Mouse (Mus musculus) natural killer cell, adult 2 months (primary cell): ENCODE measurements around the gene Edem1.

Experiments used
- DNase-seq, 2 experiments: peaks; one replicate each; pipeline ENCODE4 v3.0.0; 2022; ENCODE audit warnings: low spot score in 2 of 2

The Edem1 gene

GRCm38 (mm10) chr6:108828234-108828868 is at the start of gene Edem1:
Edem1 (plus strand) TSS chr6:108828641.
- DNase-seq, result peak; percentile 94 to 97

GRCm38 (mm10) chr6:108781865-108782264 is 46.6 kb upstream of the Edem1 start:
- DNase-seq, result peak in 1 of 2 experiments; percentile 47

DNA sequence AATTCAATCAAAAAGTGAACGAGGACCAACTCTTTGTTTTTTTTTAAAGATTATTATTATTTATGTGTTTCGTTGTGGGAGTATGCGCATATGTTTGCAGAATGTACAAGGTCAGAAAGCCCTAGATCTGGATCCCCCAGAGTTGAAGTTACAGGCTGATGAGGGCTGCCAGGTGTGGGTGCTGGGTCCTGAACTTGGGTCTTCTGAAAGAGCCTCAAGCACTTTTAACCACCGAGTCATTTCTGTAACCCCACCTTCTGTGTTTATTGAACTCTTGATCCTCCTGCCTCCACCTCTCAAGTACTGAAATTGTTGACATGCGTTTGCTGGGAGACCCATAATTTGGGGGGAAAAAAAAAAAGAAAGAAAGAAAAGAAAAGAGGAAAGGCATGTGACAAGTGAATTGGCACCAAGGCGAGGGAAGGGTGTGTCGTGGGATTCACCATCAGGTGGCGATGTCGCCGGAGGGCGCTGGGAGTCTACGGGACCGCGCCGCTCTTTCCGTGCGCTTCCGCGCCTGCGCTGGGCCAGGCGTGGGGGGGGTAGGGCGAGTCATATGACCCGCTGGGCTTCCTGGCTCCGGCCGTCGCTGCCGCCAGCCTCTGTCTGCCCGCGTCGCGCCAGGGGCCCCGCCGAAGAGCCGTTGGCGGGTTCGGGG is 45.8 kb upstream of the Edem1 start, which contains the start of gene Arl8b:
TSS of gene Arl8b (plus strand) at position 574 of the 658 bp plus-strand sequence.
- DNase-seq, result peak; percentile 92 to 95

DNA sequence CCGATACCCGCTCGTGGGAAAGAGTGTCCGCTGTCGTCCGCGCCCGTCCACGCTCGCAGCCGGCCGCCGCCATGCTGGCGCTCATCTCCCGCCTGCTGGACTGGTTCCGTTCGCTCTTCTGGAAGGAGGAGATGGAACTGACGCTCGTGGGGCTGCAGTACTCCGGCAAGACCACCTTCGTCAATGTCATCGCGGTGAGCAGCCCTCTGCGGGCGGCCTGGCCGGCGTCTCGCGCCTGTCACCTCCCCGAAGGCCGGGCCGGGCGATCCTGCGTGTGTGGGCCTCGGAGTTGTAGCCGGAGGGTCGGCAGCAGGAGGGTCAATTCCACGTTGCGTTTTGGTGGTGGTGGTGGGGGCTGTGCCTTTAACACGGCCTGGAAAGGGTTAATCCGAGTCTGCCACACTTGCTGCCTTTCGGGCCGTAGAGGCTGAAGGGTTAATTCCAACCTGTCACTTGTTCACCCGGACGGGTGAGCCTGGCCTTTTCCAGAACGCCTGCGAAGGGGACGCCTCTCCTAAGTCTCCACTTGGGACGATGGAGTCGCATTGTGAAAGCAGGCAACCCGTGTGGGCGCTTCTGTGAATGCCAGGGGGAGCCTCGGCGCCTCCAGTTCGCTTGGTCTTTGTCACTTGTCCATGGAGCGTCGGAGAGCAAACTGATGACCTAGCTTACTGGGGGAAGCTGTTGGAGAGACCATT is 45.1 kb upstream of the Edem1 start:
- DNase-seq, result no peak

DNA sequence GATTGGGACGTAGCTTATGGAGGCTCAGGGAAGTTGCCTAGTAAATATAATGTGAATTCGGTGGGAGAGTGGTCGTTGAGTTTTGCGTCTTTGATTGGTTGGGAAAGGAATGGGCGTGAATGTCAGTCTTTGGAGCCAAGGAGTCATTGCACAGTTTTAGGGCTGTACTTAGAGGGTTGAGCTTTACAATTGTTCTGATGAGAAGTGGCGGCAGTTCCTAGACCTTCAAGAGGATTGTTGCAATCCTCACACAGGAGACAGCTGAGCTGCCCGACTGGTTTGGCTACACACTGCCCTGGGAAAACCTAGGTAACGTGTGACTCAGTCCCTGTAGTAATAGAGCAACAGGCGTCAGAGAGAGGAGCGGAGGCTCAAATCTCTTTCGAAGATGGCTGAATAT is 44.4 kb upstream of the Edem1 start:
- no peak for DNase-seq

GRCm38 (mm10) chr6:108784796-108785195 is 43.6 kb upstream of the Edem1 start:
- DNase-seq, result peak; percentile 14 to 16

DNA sequence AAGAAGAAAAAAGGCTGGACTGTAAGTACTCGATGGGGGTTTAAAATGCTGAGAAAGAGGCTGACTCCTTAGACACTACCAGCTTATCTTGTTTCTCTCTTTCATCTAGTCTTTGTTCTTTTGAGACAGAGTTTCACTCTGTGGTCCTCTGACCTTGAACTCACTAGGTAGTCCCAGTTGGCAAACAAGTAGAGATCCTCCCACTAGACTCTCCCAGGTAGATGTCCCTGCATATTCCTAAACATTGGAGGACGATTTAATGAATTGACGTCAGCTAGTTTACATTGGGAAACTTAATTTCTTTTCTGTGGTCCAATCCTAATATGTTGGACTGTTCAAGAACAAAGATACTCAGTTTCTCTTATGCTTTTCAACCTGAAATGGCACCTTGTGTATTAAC is 42.9 kb upstream of the Edem1 start:
- DNase-seq, result no peak

DNA sequence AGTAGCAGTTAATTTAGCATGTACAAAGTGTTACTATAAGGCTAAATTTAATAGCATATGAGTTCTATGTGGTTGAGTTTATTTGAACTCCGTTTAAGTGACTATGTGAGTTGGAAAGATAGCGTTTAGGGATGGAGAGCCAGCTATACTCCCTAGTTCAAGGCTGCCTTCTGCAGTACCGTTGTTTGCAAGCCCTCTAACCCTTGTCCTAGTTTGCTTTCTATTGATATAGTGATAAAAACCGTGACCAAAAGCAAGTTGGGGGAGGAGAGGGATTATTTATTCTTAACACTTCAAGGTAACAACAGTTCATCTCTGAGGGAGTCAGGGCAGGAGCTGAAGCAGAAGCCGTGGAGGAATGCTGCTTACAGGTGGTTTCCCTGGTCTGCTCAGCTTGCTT is 36.9 kb upstream of the Edem1 start:
- no peak for DNase-seq

- DNase-seq, result no peak
Measured at GRCm38 (mm10) chr6:108795912-108796311, 32.5 kb upstream of the Edem1 start.

GRCm38 (mm10) chr6:108796706-108797105 is 31.7 kb upstream of the Edem1 start:
- DNase-seq, result no peak

GRCm38 (mm10) chr6:108805194-108805593 is 23.2 kb upstream of the Edem1 start:
- DNase-seq, result no peak

- DNase-seq, result no peak
Measured at GRCm38 (mm10) chr6:108805871-108806270, 22.6 kb upstream of the Edem1 start.

DNA sequence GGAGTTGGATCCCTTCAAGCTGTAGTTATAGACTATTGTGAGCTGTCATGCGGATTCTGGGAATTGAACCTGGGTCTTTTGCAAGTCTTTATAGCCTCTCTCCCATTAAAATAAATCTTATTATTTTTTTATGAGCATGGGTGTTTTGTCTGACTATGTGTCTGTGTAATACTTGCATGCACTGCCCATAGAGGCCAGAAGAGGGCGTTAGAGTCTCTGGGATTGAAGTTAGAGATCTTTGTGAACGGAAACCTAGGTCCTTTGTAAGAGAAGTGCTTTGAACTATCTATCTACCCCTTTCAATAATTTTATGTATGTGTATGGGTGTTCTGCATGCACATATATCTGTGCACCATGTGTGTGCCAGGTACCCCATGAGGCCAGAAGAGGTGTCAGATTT is 21.0 kb upstream of the Edem1 start:
- DNase-seq, result peak in 1 of 2 experiments; percentile 43

DNA sequence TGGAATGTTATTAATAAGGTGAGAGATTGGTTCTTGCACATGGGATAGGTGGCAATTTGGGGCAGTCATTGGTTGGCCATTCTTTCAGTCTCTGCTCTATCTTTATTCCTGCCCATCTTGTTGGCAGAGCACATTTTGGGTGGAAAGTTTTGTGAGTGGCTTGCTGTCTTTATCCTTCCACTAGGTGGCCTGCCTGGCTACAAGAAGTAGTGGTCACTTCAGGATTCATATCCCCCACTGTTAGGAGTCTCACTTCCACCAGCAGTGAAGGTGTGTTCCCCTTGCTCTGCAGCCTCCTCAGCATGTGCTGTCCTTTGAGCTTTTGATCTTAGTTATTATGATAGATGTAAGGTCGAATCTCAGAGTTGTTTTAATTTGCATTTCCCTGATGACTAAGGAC is 19.7 kb upstream of the Edem1 start:
- DNase-seq, result no peak

- DNase-seq, result no peak
Measured at GRCm38 (mm10) chr6:108810237-108810636, 18.2 kb upstream of the Edem1 start.

GRCm38 (mm10) chr6:108812134-108812533 is 16.3 kb upstream of the Edem1 start:
- DNase-seq, result no peak

DNA sequence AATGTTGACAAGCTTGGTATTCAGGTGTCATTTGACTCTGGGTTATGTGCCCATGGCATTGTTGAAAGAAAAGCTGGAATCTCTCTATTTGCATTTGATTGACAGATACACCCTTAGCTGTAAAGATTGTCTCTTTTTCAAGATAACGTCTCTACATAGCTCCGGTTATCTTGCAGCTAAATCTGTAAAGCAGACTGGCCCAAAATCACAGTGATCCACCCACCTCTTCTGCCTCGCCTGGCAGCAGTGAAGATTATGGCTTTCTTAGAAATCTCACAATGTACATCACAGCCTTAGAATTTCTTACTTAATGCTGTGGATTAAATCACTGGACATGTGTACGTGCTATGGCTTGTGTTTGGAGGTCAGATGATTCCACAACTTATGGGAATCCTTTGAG is 10.9 kb upstream of the Edem1 start:
- no peak for DNase-seq

DNA sequence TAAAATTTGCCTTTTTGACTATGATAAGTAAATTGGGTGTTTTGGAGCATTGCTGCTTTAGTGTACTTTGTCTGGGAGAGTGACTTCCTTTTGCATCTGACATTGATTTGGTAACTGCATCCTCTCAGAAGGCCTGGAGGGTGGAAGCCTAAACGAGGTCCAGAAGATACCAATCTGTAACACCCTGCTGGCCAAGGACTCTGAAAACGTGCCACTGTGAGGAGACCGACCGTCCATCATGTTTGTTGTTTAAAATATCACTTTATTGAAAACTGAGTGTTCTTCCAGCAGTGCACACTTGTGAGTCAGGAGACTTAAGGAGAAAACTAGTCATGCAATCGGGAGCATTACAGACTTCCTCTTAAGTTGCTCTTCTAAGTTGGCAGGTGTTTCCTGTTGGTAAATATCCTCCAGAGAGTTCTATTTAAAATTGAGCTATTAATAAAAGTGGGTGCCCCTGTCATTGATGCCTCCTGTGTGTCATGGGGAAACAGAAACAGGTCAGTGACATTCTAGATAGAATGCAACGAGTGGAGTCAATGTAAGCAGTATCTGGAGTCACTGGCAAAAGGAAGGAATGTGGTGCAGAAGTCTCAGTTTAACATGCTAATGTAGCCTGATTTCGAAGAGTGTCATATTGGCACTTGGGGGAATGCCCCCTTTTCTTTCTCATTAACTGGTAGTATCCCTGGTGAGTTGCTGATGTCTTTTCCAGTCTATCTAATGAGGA is 3.5 kb upstream of the Edem1 start:
- peak in 1 of 2 experiments; percentile 43 for DNase-seq

DNA sequence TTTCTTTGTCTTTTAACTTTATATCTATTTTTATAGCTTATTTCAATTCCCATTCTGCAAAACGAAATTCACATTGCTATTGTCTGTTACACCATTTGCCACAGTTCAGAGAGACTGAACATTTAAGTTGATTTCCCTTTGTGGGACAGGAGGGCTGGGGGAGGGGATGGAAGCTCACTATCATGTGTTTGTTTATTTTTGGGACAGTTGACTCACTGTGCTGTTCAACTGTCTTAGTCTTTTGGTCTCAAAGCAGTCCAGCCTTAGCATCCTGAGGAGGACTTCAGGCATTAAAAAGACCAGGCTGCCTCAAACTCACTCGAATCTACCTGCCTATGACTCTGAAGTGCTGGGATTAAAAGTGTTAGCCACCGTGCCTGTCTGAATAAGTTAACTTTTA is 2.4 kb upstream of the Edem1 start:
- no peak for DNase-seq

- DNase-seq, result no peak
Measured at GRCm38 (mm10) chr6:108827336-108827920, 1.0 kb upstream of the Edem1 start.

DNA sequence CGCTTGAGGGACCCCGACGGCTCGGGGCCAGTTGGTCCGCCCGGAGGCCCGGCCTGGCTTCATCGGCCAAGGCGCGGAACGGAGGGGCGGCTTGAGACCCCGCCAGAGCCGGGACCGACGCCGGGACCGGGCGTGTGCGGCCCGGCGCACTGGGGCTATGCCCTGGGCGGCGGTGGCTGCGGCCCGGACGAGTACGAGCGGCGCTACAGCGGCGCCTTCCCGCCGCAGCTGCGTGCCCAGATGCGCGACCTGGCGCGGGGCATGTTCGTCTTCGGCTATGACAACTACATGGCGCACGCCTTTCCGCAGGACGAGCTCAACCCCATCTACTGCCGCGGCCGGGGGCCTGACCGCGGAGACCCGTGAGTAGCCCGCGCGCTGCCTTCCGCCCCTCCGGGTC is 431 bp downstream of the Edem1 start:
- DNase-seq, result peak in 1 of 2 experiments; percentile 44
